7 mouse cellular contexts compared by ENCODE assay signal in the genomic region with DNA sequence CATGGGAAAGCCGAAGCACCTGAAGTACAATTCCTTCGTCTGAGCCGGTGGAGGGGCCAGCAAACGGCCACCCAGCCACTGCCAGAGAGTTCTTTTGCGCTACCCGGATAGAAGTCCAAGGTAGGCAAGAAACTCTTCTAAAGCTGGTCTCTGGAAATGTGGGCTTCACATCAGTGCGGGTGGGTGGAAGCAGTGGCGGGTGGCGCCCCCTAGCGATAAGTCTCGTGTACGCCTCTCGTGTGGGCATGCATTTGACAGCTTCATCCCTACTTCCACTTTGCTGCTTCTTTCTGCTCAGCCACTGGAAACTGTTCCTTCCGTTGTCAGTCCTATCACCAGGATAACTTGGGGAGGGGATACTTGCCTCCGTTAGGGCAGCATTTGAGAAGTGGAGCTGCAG. TPM values are rescaled to one million over a fixed set of nuclear protein-coding genes. Genes with fewer than 3 reads are reported as not detected.
A peak's percentile ranks its signal among the peaks of the same experiment; 100 is the strongest.
DNase-seq lines count a peak whose midpoint lies in the region; ATAC-seq and TF ChIP-seq lines count a peak whose summit lies in the region.

No protein-coding gene starts in this region.

- H3K27me3 ChIP-seq in kidney, postnatal 0 days (ENCODE audit: insufficient read depth, low read length) = no peaks in the 10 kb centered on the region
- H3K27me3 ChIP-seq in ES-Bruce4 (ENCODE audit: control insufficient read depth, insufficient read depth, low read length, poor library complexity, severe bottlenecking) = no peaks in the 10 kb centered on the region

- no peaks in the 10 kb centered on the region for H3K36me3 ChIP-seq in kidney, postnatal 0 days (ENCODE audit: insufficient read depth, low read length)
- H3K36me3 ChIP-seq in ES-Bruce4 (ENCODE audit: control insufficient read depth, insufficient read depth, low read length, poor library complexity, severe bottlenecking) = no peaks in the 10 kb centered on the region

- H3K4me3 ChIP-seq in kidney, postnatal 0 days (replicated peaks; ENCODE audit: low read depth, low read length) = no peak overlapping the region
- H3K4me3 ChIP-seq in ES-Bruce4 (ENCODE audit: low read depth, low read length) = no peak overlapping the region

- H3K4me1 ChIP-seq in kidney, postnatal 0 days (replicated peaks; ENCODE audit: insufficient read depth, low read length) = no peaks in the 10 kb centered on the region
- H3K4me1 ChIP-seq in ES-Bruce4 (ENCODE audit: control insufficient read depth, insufficient read depth, low read length) = peaks cover 1% of the 10 kb centered on the region

- no peak overlapping the region for H3K4me2 ChIP-seq in kidney, postnatal 0 days (ENCODE audit: low read length)

- DNase-seq in kidney, postnatal 0 days (ENCODE audit: low spot score) = peak; percentile 19
- DNase-seq in kidney, adult 11 months = no peak
- DNase-seq in B cell, adult 2 months = peak; percentile 72 to 73
- DNase-seq in embryo, embryonic 10.5 days (ENCODE audit: low spot score) = peak; percentile 72
- peak; percentile 37 to 56 for DNase-seq in natural killer cell, adult 2 months (ENCODE audit: low spot score in 2 of 2)
- DNase-seq in urinary bladder, postnatal 4 days (ENCODE audit: low spot score in 2 of 2) = no peak

- no peak overlapping the region for H3K27ac ChIP-seq in kidney, postnatal 0 days
- H3K27ac ChIP-seq in ES-Bruce4 (ENCODE audit: insufficient read depth, low read length) = no peak overlapping the region

- no peak overlapping the region for H3K9ac ChIP-seq in kidney, postnatal 0 days (ENCODE audit: low read depth, low read length)
- no peak overlapping the region for H3K9ac ChIP-seq in ES-Bruce4 (ENCODE audit: low read depth, poor library complexity, severe bottlenecking)

- no peak for ATAC-seq in kidney, postnatal 0 days (replicated peaks; ENCODE audit: low FRiP score, low read depth)

- TF ChIP-seq CTCF in kidney, postnatal 0 days (IDR thresholded peaks at IDR 0.05; ENCODE audit: low read depth) = peak; percentile 67
- TF ChIP-seq CTCF in ES-Bruce4 (IDR thresholded peaks at IDR 0.05; ENCODE audit: low read depth, low read length) = peak; percentile 91

- TF ChIP-seq POLR2A in ES-Bruce4 (IDR thresholded peaks at IDR 0.05; ENCODE audit: insufficient read depth, low read length) = no peak

- no peaks in the 10 kb centered on the region for H3K9me3 ChIP-seq in kidney, postnatal 0 days (replicated peaks; ENCODE audit: low read length)
- no peaks in the 10 kb centered on the region for H3K9me3 ChIP-seq in ES-Bruce4 (replicated peaks; ENCODE audit: control insufficient read depth, insufficient read depth, low read length, poor library complexity, severe bottlenecking)

- 46% methylated on average over 15 of the region's 15 CpGs for WGBS in kidney, postnatal 0 days

- no peak for TF ChIP-seq EP300 in ES-Bruce4 (IDR thresholded peaks at IDR 0.05; ENCODE audit: insufficient read depth, low read depth, low read length)

RNA-seq across cellular contexts. Expression of a gene that starts 15.1 kb away (rescaled TPM):
- polyA plus RNA-seq in kidney, postnatal 0 days (2015; fragmentation: Nextera tagmentation; extraction: Ambion mirVana) = 0.17 and 0.51 TPM in 2 replicates
- 0.68 and 1.5 TPM in 2 replicates for polyA plus RNA-seq in ES-Bruce4 (2011; ENCODE audit: insufficient read depth, insufficient read length, low read depth, missing spikeins)

RNA-seq across cellular contexts. Expression of a gene that starts 32.2 kb away (rescaled TPM):
- polyA plus RNA-seq in kidney, postnatal 0 days (2015; fragmentation: Nextera tagmentation; extraction: Ambion mirVana) = 77.8 and 92.8 TPM in 2 replicates
- polyA plus RNA-seq in ES-Bruce4 (2011; ENCODE audit: insufficient read depth, insufficient read length, low read depth, missing spikeins) = 83.3 and 85.3 TPM in 2 replicates

RNA-seq across cellular contexts. Expression of a gene that starts 36.5 kb away (rescaled TPM):
- 0.11 TPM in 1 of 2 replicates, not detected in the other for polyA plus RNA-seq in kidney, postnatal 0 days (2015; fragmentation: Nextera tagmentation; extraction: Ambion mirVana)
- polyA plus RNA-seq in ES-Bruce4 (2011; ENCODE audit: insufficient read depth, insufficient read length, low read depth, missing spikeins) = 1.4 TPM in 1 of 2 replicates, not detected in the other

RNA-seq across cellular contexts. Expression of a gene that starts 55.2 kb away (rescaled TPM):
- 1,072 and 1,147 TPM in 2 replicates for polyA plus RNA-seq in kidney, postnatal 0 days (2015; fragmentation: Nextera tagmentation; extraction: Ambion mirVana)
- polyA plus RNA-seq in ES-Bruce4 (2011; ENCODE audit: insufficient read depth, insufficient read length, low read depth, missing spikeins) = 509 and 516 TPM in 2 replicates

Comparison
In these comparisons a context has a peak if more than half of its experiments do, and no peak if none do; other contexts are left out.
1. DNase-seq: peak in kidney, postnatal 0 days (single experiment), B cell, adult 2 months (2 of 2), embryo, embryonic 10.5 days (single experiment) and natural killer cell, adult 2 months (2 of 2); none in kidney, adult 11 months (single experiment) and urinary bladder, postnatal 4 days (0 of 2).